Mouse (Mus musculus): ENCODE measurements around the gene Pwp1. TPM values are rescaled to one million over a fixed set of nuclear protein-coding genes. Genes with fewer than 3 reads are reported as not detected.

The Pwp1 gene
- polyA plus RNA-seq (2014; fragmentation: Illumina TruSeq; extraction: RNeasy Lipid Tissue Mini Kit (QIAGEN cat#74804)): 42.4 TPM

DNA sequence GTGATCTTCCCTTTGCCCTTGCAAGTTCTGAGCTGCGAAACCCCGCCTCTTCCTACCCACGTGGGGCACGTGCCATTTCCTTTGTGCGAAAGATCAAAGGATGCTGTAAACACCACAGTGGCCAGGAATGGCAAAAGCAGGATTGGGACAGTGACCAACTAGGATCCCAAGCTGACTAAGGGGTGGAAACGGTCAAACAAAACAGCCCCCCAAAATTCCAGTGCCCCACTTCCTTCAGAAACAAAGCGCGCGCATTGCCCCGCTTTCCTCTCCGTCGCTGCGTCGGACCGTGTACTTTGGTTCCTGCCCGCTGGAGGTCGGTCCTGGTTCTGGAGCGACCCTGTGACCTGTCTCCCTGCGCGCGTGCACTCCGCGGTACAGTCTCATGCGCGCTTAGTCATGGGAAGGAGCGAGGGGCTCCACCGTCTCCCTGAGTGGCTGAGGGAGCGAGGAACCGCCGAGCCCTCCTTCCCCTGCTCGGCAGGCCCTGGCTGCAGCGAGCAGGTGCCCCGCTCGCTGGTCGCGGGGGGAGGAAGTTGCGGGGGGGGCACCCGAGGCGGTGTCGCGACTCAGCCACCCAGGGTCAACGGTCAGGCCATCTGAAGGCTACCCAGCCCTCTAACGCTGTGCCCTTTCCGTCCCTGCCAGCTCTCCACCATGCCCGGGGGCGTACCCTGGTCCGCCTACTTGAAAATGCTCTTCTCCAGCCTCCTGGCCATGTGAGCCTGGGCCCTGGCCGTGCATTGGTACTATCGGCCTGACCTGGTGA is at the start of gene Pwp1:
Pwp1 (plus strand) TSS at position 410 of the 769 bp plus-strand sequence.

GRCm38 (mm10) chr10:85916498-85917309 is 87.4 kb downstream of the Pwp1 start, which contains the start of gene Prdm4:
Gene Prdm4 (minus strand): TSS chr10:85917142.

DNA sequence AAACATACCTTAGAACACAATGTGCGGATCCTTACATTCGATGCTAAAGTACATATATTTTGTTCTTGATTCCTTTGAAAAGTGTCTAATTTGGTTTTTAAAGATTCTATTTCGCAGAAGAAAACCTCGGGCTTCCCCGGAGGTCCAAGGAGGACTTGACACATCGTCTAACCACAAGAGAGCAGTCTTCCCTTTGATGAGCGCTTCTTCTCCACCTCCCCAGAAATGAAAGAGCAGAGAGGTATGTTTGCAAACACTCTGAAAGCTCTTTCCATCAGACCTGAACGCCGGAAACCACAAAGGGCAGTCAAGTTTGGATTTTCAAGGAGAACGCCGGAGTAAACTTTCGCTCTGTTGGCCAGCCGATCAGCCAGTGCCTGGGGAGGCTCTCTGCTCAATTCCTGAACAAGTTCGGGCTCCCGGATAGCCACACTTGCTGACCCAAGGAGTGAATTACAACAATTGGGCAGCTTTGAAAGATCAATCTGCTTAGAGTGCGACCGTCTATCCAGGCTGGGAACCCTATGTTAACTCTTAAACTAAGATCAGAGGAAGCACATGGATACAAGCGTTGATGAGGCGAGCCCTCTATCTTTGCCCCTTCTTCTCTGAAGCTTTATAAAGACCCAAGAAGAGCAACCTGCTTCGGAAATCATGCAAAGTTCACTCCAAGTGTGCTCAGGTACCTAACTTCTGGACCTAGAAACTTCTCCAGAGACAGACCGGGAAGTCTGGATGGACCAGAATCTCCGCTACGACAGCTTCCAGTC is 98.6 kb downstream of the Pwp1 start, which contains the start of gene Ascl4:
Ascl4 (plus strand) TSS at position 6 of the 770 bp plus-strand sequence.

Other genes starting within 250 kb of the Pwp1 start
- gene Prdm4, start 87.6 kb downstream of the Pwp1 start, polyA plus RNA-seq (2014; fragmentation: Illumina TruSeq; extraction: RNeasy Lipid Tissue Mini Kit (QIAGEN cat#74804)): 18.5 TPM
- not detected for gene Ascl4, start 98.2 kb downstream of the Pwp1 start, polyA plus RNA-seq (2014; fragmentation: Illumina TruSeq; extraction: RNeasy Lipid Tissue Mini Kit (QIAGEN cat#74804))
- gene Rtcb, start 128.3 kb downstream of the Pwp1 start, polyA plus RNA-seq (2014; fragmentation: Illumina TruSeq; extraction: RNeasy Lipid Tissue Mini Kit (QIAGEN cat#74804)): 38.9 TPM
- 0.37 TPM for gene Bpifc, start 182.4 kb downstream of the Pwp1 start, polyA plus RNA-seq (2014; fragmentation: Illumina TruSeq; extraction: RNeasy Lipid Tissue Mini Kit (QIAGEN cat#74804))
- 12.5 TPM for gene Fbxo7, start 192.5 kb downstream of the Pwp1 start, polyA plus RNA-seq (2014; fragmentation: Illumina TruSeq; extraction: RNeasy Lipid Tissue Mini Kit (QIAGEN cat#74804))

All from ovary, adult 10 weeks (tissue).